Mouse (Mus musculus) megakaryocyte-erythroid progenitor cell, adult 5-6 weeks (primary cell): ENCODE results near the gene Adamts6. TPM values are rescaled to one million over a fixed set of nuclear protein-coding genes. Genes with fewer than 3 reads are reported as not detected.

Source experiments
- ATAC-seq: replicated peaks from 2 replicates; pipeline ENCODE4 v1.8.0; 2016; ENCODE audit warnings: mild to moderate bottlenecking, inconsistent platforms; ENCODE audit not compliant: severe bottlenecking, poor library complexity, low FRiP score, low TSS enrichment
- total RNA-seq, 2 experiments: library from RNA; stranded (forward) in 1 of 2; stranded (reverse) in 1 of 2; fragments of 200-1000, 215-1000 nt in 1 of 2; fragments of >200 nt in 1 of 2; fragmentation: Nextera tagmentation in 1 of 2; gene quantifications; 2 replicates each; pipeline ENCODE4 v1.2.3; 2014 to 2017

Gene Adamts6
- total RNA-seq, 2 experiments from 2014 or later: 0.38 to 4.4 TPM

GRCm38 (mm10) chr13:104542759-104543141 lies 255.1 kb downstream of the Adamts6 start:
- ATAC-seq: no peak

Other genes starting within 250 kb of the Adamts6 start
- 29.4 and 34.9 TPM in 2 replicates for gene Nln, start 178.2 kb upstream of the Adamts6 start, total RNA-seq (2014; fragmentation: Nextera tagmentation)
- gene Nln, start 178.2 kb upstream of the Adamts6 start, total RNA-seq (2017): 47.9 and 58.8 TPM in 2 replicates
- not detected in 2 replicates for gene Sgtb, start 178.1 kb upstream of the Adamts6 start, total RNA-seq (2014; fragmentation: Nextera tagmentation)
- gene Sgtb, start 178.1 kb upstream of the Adamts6 start, total RNA-seq (2017): not detected in 2 replicates
- 25.1 and 36.0 TPM in 2 replicates for gene Trappc13, start 109.4 kb upstream of the Adamts6 start, total RNA-seq (2014; fragmentation: Nextera tagmentation)
- 63.3 and 69.3 TPM in 2 replicates for gene Trappc13, start 109.4 kb upstream of the Adamts6 start, total RNA-seq (2017)
- 13.4 and 13.6 TPM in 2 replicates for gene Trim23, start 109.0 kb upstream of the Adamts6 start, total RNA-seq (2014; fragmentation: Nextera tagmentation)
- gene Trim23, start 109.0 kb upstream of the Adamts6 start, total RNA-seq (2017): 29.4 and 33.7 TPM in 2 replicates
- gene Cenpk, start 59.2 kb upstream of the Adamts6 start, total RNA-seq (2014; fragmentation: Nextera tagmentation): 74.1 and 80.7 TPM in 2 replicates
- 149 and 152 TPM in 2 replicates for gene Cenpk, start 59.2 kb upstream of the Adamts6 start, total RNA-seq (2017)
- gene Ppwd1, start 59.0 kb upstream of the Adamts6 start, total RNA-seq (2014; fragmentation: Nextera tagmentation): 35.4 and 47.5 TPM in 2 replicates
- gene Ppwd1, start 59.0 kb upstream of the Adamts6 start, total RNA-seq (2017): 45.6 and 55.2 TPM in 2 replicates